Mouse (Mus musculus) liver, postnatal 0 days (tissue): ENCODE results near the gene Ntan1. TPM values are rescaled to one million over a fixed set of nuclear protein-coding genes. Genes with fewer than 3 reads are reported as not detected.
"Not testable (repeated sequence)": the region's sequence is repeated elsewhere in the genome, so short reads cannot be mapped to it uniquely, and the experiment has no call there.

Experiments used
- ATAC-seq: fragments of 200-750 bp; cut with Nextera tagmentation; 2 replicates; pipeline ENCODE4 v1.8.0; 2017; ENCODE audit warnings: mild to moderate bottlenecking, moderate library complexity
- DNase-seq: peaks from one replicate; pipeline ENCODE4 v3.0.0-alpha.2; 2016
- H3K27ac ChIP-seq: fragments of 300-500 bp; sonication (generic); 2 replicates; pipeline ENCODE4 v1.5.1; 2014; ENCODE audit warnings: antibody characterized with exemption, moderate library complexity, mild to moderate bottlenecking, low read depth
- H3K27me3 ChIP-seq: fragments of 300-500 bp; sonication (generic); 2 replicates; pipeline ENCODE4 v1.6.1; 2014; ENCODE audit warnings: low read length, control low read depth, mixed read lengths; ENCODE audit not compliant: insufficient read depth
- H3K36me3 ChIP-seq: fragments of 300-500 bp; sonication (generic); replicated peaks from 2 replicates; pipeline ENCODE4 v1.6.1; 2014; ENCODE audit warnings: mild to moderate bottlenecking, control low read depth, low read length, moderate library complexity, mixed read lengths; ENCODE audit not compliant: insufficient read depth
- H3K4me1 ChIP-seq: fragments of 300-500 bp; sonication (generic); 2 replicates; pipeline ENCODE4 v1.6.1; 2014; ENCODE audit warnings: antibody characterized with exemption, mild to moderate bottlenecking, control low read depth; ENCODE audit not compliant: insufficient read depth
- H3K4me2 ChIP-seq: fragments of 300-500 bp; sonication (generic); 2 replicates; pipeline ENCODE4 v1.6.1; 2014; ENCODE audit warnings: low read depth, mild to moderate bottlenecking, low read length, moderate library complexity, mixed read lengths
- H3K4me3 ChIP-seq: fragments of 300-500 bp; sonication (generic); 2 replicates; pipeline ENCODE4 v1.5.1; 2014; ENCODE audit warnings: low read depth, low read length
- H3K9ac ChIP-seq: fragments of 300-500 bp; sonication (generic); replicated peaks from 2 replicates; pipeline ENCODE4 v1.6.1; 2014; ENCODE audit warnings: mild to moderate bottlenecking, moderate library complexity
- H3K9me3 ChIP-seq: fragments of 300-500 bp; sonication (generic); 2 replicates; pipeline ENCODE4 v1.6.1; 2016; ENCODE audit warnings: mild to moderate bottlenecking, control low read depth, low read length, mixed read lengths
- CTCF ChIP-seq: sonication (generic); IDR thresholded peaks from 2 replicates; pipeline ENCODE4 v1.5.1; 2016; ENCODE audit warnings: antibody characterized with exemption, low read depth
- EP300 ChIP-seq: IDR thresholded peaks from 2 replicates; pipeline ENCODE4 v1.6.1; 2016; ENCODE audit warnings: antibody characterized with exemption, low read depth, mild to moderate bottlenecking
- WGBS: fragments of 180-500 bp; shearing (Covaris S2); extraction: QIAGEN DNeasy Blood & Tissue Kit; methylation state at CpG from one replicate; pipeline ENCODE4 v1.1.7; 2014; ENCODE audit not compliant: insufficient replicate concordance; 5-methylcytosine and 5-hydroxymethylcytosine counted together
- polyA plus RNA-seq: library from polyadenylated mRNA; unstranded; fragments of >200 nt; fragmentation: Nextera tagmentation; extraction: Ambion mirVana; gene quantifications from 2 replicates; pipeline ENCODE4 v1.2.1, GENCODE M21; 2015

Ntan1 gene
- polyA plus RNA-seq, 1 experiment from 2014 or later = 39.4 TPM

DNA sequence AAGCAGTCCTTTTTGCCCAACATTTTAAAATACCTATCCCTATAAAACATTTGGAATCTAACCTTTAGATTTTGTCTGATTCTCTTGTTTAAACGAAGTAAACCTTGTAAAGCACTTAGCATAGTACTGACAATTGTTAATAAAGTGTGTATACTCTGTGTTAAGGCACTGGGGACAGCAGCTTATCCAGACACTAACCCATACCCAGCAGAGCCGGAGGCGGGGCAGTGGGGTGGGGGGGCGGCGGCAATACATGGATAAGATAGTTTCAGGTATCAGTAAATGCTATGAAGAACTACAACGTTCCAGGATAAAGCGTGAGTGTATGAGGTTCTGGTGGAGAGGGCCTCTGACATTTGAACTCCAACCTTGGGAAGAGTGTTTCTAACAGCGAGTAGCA lies 37.4 kb upstream of the Ntan1 start:
- DNase-seq = peak; percentile 34
- Histone ChIP-seq H3K4me1 (peaks cover 19% of the 10 kb centered on the region), H3K9me3 (no peaks in the 10 kb centered on the region), H3K9ac (peak overlapping the region; percentile 97), H3K4me2 (peak overlapping the region; percentile 88), H3K36me3 (peaks cover 23% of the 10 kb centered on the region), H3K4me3 (peak overlapping the region; percentile 94), H3K27me3 (no peaks in the 10 kb centered on the region), H3K27ac (no peak overlapping the region)
- 20% methylated on average over 8 of the region's 8 CpGs for WGBS
- TF ChIP-seq EP300 (no peak), CTCF (no peak)
- peak; percentile 35; the same call in 1 of the 2 replicates for ATAC-seq

DNA sequence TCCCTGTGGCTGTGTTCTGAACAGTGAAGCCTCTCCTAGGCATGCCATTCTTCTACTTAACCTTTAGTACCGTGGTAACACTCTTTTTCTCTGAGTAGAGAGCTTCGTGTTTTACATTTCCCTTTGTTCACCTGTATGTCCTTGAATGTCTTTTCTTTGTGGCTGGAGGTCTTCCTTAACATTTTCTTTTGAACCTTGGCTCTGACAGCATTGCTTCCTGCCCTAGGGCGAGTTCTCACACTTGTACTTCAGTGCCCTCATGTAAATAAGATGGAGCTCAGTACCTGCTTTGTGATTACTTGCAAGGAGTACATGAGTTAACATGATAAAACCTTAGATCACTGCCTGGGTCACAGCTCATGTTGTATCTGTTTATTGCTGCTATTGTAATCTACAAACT lies 32.7 kb upstream of the Ntan1 start:
- H3K4me3 ChIP-seq = no peak overlapping the region
- H3K36me3 ChIP-seq = peaks cover 55% of the 10 kb centered on the region

DNA sequence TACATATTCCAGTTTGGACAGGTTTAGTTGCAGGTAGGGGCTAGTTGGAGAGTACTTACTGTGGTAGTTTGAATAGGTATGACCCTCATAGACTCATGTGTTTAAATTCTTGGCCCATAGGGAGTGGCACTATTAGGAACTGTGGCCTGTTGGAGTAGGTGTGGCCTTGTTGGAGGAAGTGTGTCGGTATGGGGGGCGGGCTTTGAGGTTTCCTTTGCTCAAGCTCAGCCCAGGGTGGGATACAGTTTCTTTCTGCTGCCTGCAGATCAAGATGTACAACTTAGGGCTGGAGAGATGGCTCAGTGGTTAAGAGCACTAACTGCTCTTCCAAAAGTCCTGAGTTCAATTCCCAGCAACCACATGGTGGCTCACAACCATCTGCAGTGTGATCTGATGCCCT lies 25.2 kb upstream of the Ntan1 start:
- not testable (repeated sequence) for H3K27ac ChIP-seq, DNase-seq, H3K27me3 ChIP-seq, H3K9me3 ChIP-seq, H3K4me1 ChIP-seq, H3K9ac ChIP-seq, H3K4me2 ChIP-seq, ATAC-seq, H3K4me3 ChIP-seq
- 70% methylated on average over 2 of the region's 2 CpGs for WGBS
- H3K36me3 ChIP-seq = peaks cover 51% of the 10 kb centered on the region

More for the DNA sequence above, 32.7 kb upstream of the Ntan1 start:
- Histone ChIP-seq H3K9ac (no peak overlapping the region), H3K27me3 (no peaks in the 10 kb centered on the region), H3K4me1 (peaks cover 12% of the 10 kb centered on the region; the same call in 1 of the 2 replicates), H3K27ac (no peak overlapping the region), H3K4me2 (no peak overlapping the region), H3K9me3 (no peaks in the 10 kb centered on the region)
- ATAC-seq (no peak), DNase-seq (no peak)
- 78% methylated on average over 3 of the region's 3 CpGs for WGBS
- TF ChIP-seq CTCF = no peak
- no peak for TF ChIP-seq EP300

DNA sequence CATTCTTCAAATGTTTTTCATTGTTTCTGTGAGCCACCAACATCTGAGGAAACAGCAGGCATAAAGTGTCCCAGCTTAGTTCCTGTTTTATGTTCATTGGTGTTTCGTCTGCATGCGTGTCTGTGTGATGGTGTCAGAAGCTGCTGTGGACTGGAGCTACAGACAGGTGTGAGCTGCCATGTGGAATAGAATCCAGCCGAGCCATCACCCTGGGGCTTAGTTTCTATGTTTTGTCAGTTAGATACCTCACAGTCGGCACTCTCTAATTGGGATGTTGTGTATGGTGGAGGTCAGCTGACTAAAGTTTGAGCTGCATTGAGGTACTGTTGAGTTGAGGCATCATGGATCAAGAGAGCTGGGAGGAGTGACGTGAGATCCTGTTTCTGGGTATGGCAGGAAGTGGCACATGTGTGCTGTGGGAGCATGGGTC lies 21.9 kb upstream of the Ntan1 start:
- WGBS = 76% methylated on average over 5 of the region's 5 CpGs
- Histone ChIP-seq H3K27ac (no peak overlapping the region), H3K27me3 (no peaks in the 10 kb centered on the region), H3K4me3 (no peak overlapping the region), H3K36me3 (peaks cover 47% of the 10 kb centered on the region), H3K9me3 (no peaks in the 10 kb centered on the region), H3K9ac (no peak overlapping the region), H3K4me2 (no peak overlapping the region), H3K4me1 (no peaks in the 10 kb centered on the region)
- ATAC-seq (no peak), DNase-seq (no peak)
- no peak for TF ChIP-seq CTCF
- no peak for TF ChIP-seq EP300

DNA sequence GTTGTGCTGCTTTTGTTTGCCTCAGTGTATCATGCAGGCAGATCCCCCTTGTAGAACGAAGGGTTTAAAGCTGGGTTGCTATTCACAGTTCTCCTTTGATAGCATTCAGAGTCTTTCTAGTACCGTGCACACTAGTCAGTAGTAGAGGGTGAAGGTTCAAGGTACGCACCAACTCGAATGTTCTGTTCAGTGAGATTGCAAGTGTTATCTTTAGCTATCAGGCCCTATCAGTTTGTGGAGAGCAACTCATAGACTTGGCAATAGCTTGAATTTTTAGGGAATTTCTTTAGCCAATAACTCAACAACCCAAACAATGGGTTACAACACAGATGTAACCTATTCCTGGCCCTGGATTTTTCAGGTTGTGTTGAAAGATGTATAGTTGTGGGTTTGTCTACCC lies 17.4 kb upstream of the Ntan1 start:
- Histone ChIP-seq H3K4me3 (no peak overlapping the region), H3K27me3 (no peaks in the 10 kb centered on the region), H3K9ac (no peak overlapping the region), H3K27ac (no peak overlapping the region), H3K4me1 (no peaks in the 10 kb centered on the region), H3K9me3 (no peaks in the 10 kb centered on the region), H3K36me3 (peaks cover 56% of the 10 kb centered on the region), H3K4me2 (no peak overlapping the region)
- WGBS = 67% methylated on average over 4 of the region's 4 CpGs
- TF ChIP-seq EP300 (no peak), CTCF (no peak)
- DNase-seq = no peak
- no peak for ATAC-seq

DNA sequence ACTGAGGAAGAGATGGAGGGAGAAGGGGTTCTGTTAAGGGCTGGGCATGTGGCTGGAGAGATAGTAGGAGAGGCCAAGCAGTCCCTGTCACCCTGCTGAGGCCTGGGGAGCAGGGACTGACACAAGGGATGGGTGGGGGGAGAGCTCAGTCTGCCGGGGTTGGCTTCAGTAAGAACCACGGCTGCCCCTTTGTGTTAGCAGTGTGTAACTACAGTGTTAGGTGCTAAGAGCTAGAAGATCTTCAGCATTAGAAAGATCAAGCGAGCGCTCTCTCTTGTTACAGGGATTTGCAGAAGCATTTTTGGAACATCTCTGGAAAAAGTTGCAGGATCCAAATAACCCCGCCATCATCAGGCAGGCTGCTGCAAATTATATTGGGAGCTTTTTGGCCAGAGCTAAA lies 14.0 kb upstream of the Ntan1 start:
- H3K9ac ChIP-seq = no peak overlapping the region
- H3K9me3 ChIP-seq = no peaks in the 10 kb centered on the region
- no peak overlapping the region for H3K4me3 ChIP-seq
- no peak overlapping the region for H3K4me2 ChIP-seq
- H3K27me3 ChIP-seq = no peaks in the 10 kb centered on the region
- DNase-seq = no peak
- TF ChIP-seq CTCF (peak; percentile 15; the same call in 1 of the 2 replicates), EP300 (no peak)
- peaks cover 66% of the 10 kb centered on the region for H3K36me3 ChIP-seq
- 86% methylated on average over 5 of the region's 5 CpGs for WGBS
- no peak overlapping the region for H3K27ac ChIP-seq
- no peaks in the 10 kb centered on the region for H3K4me1 ChIP-seq
- no peak for ATAC-seq

DNA sequence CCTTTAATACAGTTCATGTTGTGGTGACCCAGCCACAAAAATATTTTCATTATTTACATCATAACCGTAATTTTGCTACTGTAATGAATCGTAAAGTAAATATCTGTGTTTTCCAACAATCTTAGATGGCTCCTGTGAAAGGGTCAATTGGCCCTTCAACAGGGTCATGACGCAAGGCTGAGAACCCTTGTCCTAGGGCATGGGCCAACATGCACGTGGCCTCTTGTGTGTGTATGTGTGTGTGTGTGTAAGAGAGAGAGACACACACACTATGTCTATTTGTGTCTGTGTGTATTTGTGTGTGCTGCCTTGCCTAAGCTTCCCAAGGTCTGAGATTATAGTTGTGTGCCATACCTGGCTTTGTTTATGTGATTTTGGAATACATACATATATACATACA lies 11.0 kb upstream of the Ntan1 start:
- Histone ChIP-seq H3K27me3 (no peaks in the 10 kb centered on the region), H3K27ac (no peak overlapping the region), H3K4me3 (no peak overlapping the region), H3K9me3 (no peaks in the 10 kb centered on the region), H3K36me3 (peaks cover 76% of the 10 kb centered on the region), H3K4me1 (no peaks in the 10 kb centered on the region), H3K4me2 (no peak overlapping the region), H3K9ac (no peak overlapping the region)
- no peak for DNase-seq
- 90% methylated on average over 4 of the region's 4 CpGs for WGBS
- ATAC-seq = no peak; the same call in 1 of the 2 replicates
- no peak for TF ChIP-seq CTCF
- TF ChIP-seq EP300 = no peak
